Mouse (Mus musculus): ENCODE data around the gene Btbd35f18.
"Not testable (repeated sequence)": the region's sequence is repeated elsewhere in the genome, so short reads cannot be mapped to it uniquely, and the experiment has no call there.

Btbd35f18 gene

GRCm38 (mm10) chrX:3699933-3700332, at the start of gene Btbd35f18:
Gene Btbd35f18, plus strand, starts transcription at chrX:3700233.
- not testable (repeated sequence) for DNase-seq (ENCODE audit: low spot score in 2 of 2)

Measured in right cerebral cortex, postnatal 36 days (tissue).